10 mouse cellular contexts compared by ENCODE assay signal in genomic region chr16:3231566-3231965, GRCm38 (mm10).
DNase-seq lines count a peak whose midpoint lies in the region; ATAC-seq lines count a peak whose summit lies in the region.
"Had no signal": no experiment of that assay in that cellular context is flagged by ENCODE, and none has a peak within 500 bp of the region (broad histone marks: within the 10 kb centered on the region; RNA-seq: fewer than 3 reads in every experiment).

No protein-coding gene starts in this region.

- H3K4me1 ChIP-seq in heart, embryonic 13.5 days = no peaks in the 10 kb centered on the region
- no peaks in the 10 kb centered on the region for H3K4me1 ChIP-seq in hindbrain, embryonic 13.5 days (replicated peaks)

- H3K9me3 ChIP-seq in heart, embryonic 13.5 days = peaks cover 52% of the 10 kb centered on the region
- peaks cover 52% of the 10 kb centered on the region for H3K9me3 ChIP-seq in hindbrain, embryonic 13.5 days

- H3K4me2 ChIP-seq in heart, embryonic 13.5 days = no peak overlapping the region
- H3K4me2 ChIP-seq in hindbrain, embryonic 13.5 days = no peak overlapping the region

- H3K27me3 ChIP-seq in heart, embryonic 13.5 days (replicated peaks) = no peaks in the 10 kb centered on the region
- no peaks in the 10 kb centered on the region for H3K27me3 ChIP-seq in hindbrain, embryonic 13.5 days

- H3K9ac ChIP-seq in heart, embryonic 13.5 days = no peak overlapping the region
- H3K9ac ChIP-seq in hindbrain, embryonic 13.5 days = no peak overlapping the region

- no peaks in the 10 kb centered on the region for H3K36me3 ChIP-seq in heart, embryonic 13.5 days
- H3K36me3 ChIP-seq in hindbrain, embryonic 13.5 days = peaks cover 10% of the 10 kb centered on the region; the same call in 1 of the 2 replicates

- ATAC-seq in heart, embryonic 13.5 days (ENCODE audit: extremely low read depth, insufficient number of reproducible peaks, low FRiP score, low TSS enrichment) = peak; percentile 52
- ATAC-seq in common myeloid progenitor, adult 5-6 weeks (replicated peaks; ENCODE audit: low read depth, poor library complexity, severe bottlenecking) = peak; percentile 57
- ATAC-seq in hindbrain, embryonic 13.5 days (ENCODE audit: low FRiP score) = peak; percentile 37; the same call in 1 of the 2 replicates
- ATAC-seq in megakaryocyte-erythroid progenitor cell, adult 5-6 weeks (replicated peaks; ENCODE audit: low FRiP score, low TSS enrichment, poor library complexity, severe bottlenecking) = peak; percentile 60
- ATAC-seq: activated CD4-positive, CD25-positive, alpha-beta regulatory T cell, adult 4 months had no signal

- 59% methylated on average over 3 of the region's 3 CpGs for WGBS in heart, embryonic 13.5 days
- WGBS in hindbrain, embryonic 13.5 days = 71% methylated on average over 3 of the region's 3 CpGs

- no peak for DNase-seq in heart, postnatal 4 days
- DNase-seq in c-Kit-positive CD71-positive TER-119-positive erythroid progenitor cells, embryonic 14.5 days (ENCODE audit: low spot score) = no peak
- DNase-seq in left cerebral cortex, adult 11 months (ENCODE audit: low spot score) = no peak
- DNase-seq in retina, embryonic 14.5 days (ENCODE audit: low spot score) = no peak
- DNase-seq: kidney, postnatal 10 days had no signal

- H3K27ac ChIP-seq in heart, embryonic 13.5 days (replicated peaks) = no peak overlapping the region
- H3K27ac ChIP-seq in hindbrain, embryonic 13.5 days = no peak overlapping the region

- H3K4me3 ChIP-seq in heart, embryonic 13.5 days = no peak overlapping the region
- no peak overlapping the region for H3K4me3 ChIP-seq in hindbrain, embryonic 13.5 days
